Mouse (Mus musculus) heart, adult 2 months (tissue): ENCODE results near the gene Fads2.

ENCODE experiments used
- CTCF ChIP-seq: fragments of 200-600 bp; IDR thresholded peaks from 2 replicates; pipeline ENCODE4 v1.8.1; 2022; ENCODE audit warnings: antibody characterized with exemption, mild to moderate bottlenecking, moderate library complexity
- EP300 ChIP-seq: fragments of 200-500 bp; IDR thresholded peaks from 2 replicates; pipeline ENCODE4 v1.6.1; 2011; ENCODE audit warnings: low read depth, low read length, control low read depth; ENCODE audit not compliant: insufficient read depth
- POLR2A ChIP-seq: fragments of 200-500 bp; IDR thresholded peaks from 2 replicates; pipeline ENCODE4 v1.6.1; 2011; ENCODE audit warnings: mild to moderate bottlenecking, low read depth, low read length, control low read depth; ENCODE audit not compliant: insufficient read depth

- TF ChIP-seq CTCF (no peak), EP300 (no peak), POLR2A (no peak)
Observed at GRCm38 (mm10) chr19:10037534-10037933, 64.0 kb downstream of the Fads2 start.
